Mouse (Mus musculus) kidney, embryonic 14.5 days (tissue): ENCODE measurements around the gene Skp2. TPM values are rescaled to one million over a fixed set of nuclear protein-coding genes. Genes with fewer than 3 reads are reported as not detected.

Experiments
- ATAC-seq: fragments of 200-750 bp; cut with Nextera tagmentation; 2 replicates; pipeline ENCODE4 v1.8.0; 2017; ENCODE audit warnings: moderate number of reproducible peaks, mild to moderate bottlenecking, moderate TSS enrichment, moderate library complexity; ENCODE audit not compliant: low FRiP score, low TSS enrichment
- H3K27ac ChIP-seq: fragments of 300-500 bp; sonication (generic); 2 replicates; pipeline ENCODE4 v1.5.1; 2014; ENCODE audit warnings: low read depth, mild to moderate bottlenecking, low read length, moderate library complexity, mixed read lengths
- H3K27me3 ChIP-seq: fragments of 300-500 bp; sonication (generic); 2 replicates; pipeline ENCODE4 v1.6.1; 2014; ENCODE audit warnings: mild to moderate bottlenecking, low read length; ENCODE audit not compliant: control insufficient read depth, insufficient read depth
- H3K36me3 ChIP-seq: fragments of 300-500 bp; sonication (generic); 2 replicates; pipeline ENCODE4 v1.6.1; 2014; ENCODE audit warnings: low read length, mixed read lengths; ENCODE audit not compliant: control insufficient read depth, insufficient read depth
- H3K4me1 ChIP-seq: fragments of 300-500 bp; sonication (generic); 2 replicates; pipeline ENCODE4 v1.6.1; 2014; ENCODE audit warnings: low read length, mixed read lengths; ENCODE audit not compliant: control insufficient read depth, insufficient read depth
- H3K4me2 ChIP-seq: fragments of 300-500 bp; sonication (generic); replicated peaks from 2 replicates; pipeline ENCODE4 v1.6.1; 2014; ENCODE audit warnings: low read depth, mild to moderate bottlenecking, low read length
- H3K4me3 ChIP-seq: fragments of 300-500 bp; sonication (generic); 2 replicates; pipeline ENCODE4 v1.5.1; 2014; ENCODE audit warnings: mild to moderate bottlenecking, low read length
- H3K9ac ChIP-seq: fragments of 300-500 bp; sonication (generic); 2 replicates; pipeline ENCODE4 v1.6.1; 2014; ENCODE audit warnings: low read depth, mild to moderate bottlenecking, low read length, moderate library complexity
- H3K9me3 ChIP-seq: fragments of 300-500 bp; sonication (generic); 2 replicates; pipeline ENCODE4 v1.6.1; 2016; ENCODE audit warnings: low read length; ENCODE audit not compliant: control insufficient read depth
- WGBS: fragments of 180-500 bp; shearing (Covaris S2); extraction: QIAGEN DNeasy Blood & Tissue Kit; methylation state at CpG from one replicate; pipeline ENCODE4 v1.1.7; 2014; 5-methylcytosine and 5-hydroxymethylcytosine counted together
- polyA plus RNA-seq: library from polyadenylated mRNA; unstranded; fragments of >200 nt; fragmentation: Nextera tagmentation; extraction: Ambion mirVana; gene quantifications from 2 replicates; pipeline ENCODE4 v1.2.1, GENCODE M21; 2014

Gene Skp2
- polyA plus RNA-seq, 1 experiment from 2014 or later = 104 TPM

DNA sequence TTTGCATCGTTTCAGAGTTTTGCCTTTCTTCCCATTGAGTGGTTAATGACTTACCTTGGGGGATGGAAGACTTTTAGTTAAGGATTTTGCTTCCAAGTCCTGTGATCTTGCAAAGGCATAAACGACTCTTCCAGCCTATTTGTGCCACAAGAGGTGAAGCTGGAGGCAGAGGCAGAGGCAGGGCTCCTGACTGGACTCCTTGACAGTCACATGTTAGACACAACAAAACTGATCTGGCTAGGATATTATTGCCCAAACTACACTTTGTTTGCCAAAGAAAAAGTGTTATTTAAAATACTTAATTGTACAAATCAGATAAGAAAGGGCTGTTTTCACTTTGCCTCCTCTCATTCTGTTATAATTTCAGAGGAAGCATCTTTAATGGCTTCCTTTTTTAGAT lies 81.1 kb downstream of the Skp2 start:
- ATAC-seq = no peak
- Histone ChIP-seq H3K36me3 (no peaks in the 10 kb centered on the region), H3K4me3 (no peak overlapping the region), H3K9ac (no peak overlapping the region), H3K27me3 (no peaks in the 10 kb centered on the region), H3K4me2 (no peak overlapping the region), H3K27ac (no peak overlapping the region), H3K4me1 (peaks cover 35% of the 10 kb centered on the region; the same call in 1 of the 2 replicates), H3K9me3 (no peaks in the 10 kb centered on the region)
- WGBS = 26% methylated on average over 2 of the region's 2 CpGs

DNA sequence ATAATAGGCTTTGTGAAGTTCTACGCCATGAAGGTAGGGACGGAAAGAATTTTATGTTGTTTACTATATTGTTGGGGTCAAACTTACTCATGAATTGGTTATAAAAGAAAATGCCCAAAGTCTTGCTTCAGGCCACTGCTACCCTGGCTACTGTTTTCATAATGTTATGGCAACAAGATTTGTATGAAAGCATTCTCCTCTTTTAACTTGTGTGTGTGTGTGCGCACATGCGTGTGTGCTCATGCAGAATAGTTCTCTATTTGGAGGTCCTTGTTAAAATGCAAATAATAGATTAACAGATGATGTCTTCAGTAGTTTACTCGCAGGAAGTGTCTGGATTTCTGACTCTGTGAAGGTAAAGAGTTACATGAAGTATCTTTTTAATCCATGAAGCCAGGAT lies 81.5 kb downstream of the Skp2 start:
- no peak overlapping the region for H3K4me3 ChIP-seq
- whole genome bisulfite sequencing = 73% methylated on average over 5 of the region's 5 CpGs

DNA sequence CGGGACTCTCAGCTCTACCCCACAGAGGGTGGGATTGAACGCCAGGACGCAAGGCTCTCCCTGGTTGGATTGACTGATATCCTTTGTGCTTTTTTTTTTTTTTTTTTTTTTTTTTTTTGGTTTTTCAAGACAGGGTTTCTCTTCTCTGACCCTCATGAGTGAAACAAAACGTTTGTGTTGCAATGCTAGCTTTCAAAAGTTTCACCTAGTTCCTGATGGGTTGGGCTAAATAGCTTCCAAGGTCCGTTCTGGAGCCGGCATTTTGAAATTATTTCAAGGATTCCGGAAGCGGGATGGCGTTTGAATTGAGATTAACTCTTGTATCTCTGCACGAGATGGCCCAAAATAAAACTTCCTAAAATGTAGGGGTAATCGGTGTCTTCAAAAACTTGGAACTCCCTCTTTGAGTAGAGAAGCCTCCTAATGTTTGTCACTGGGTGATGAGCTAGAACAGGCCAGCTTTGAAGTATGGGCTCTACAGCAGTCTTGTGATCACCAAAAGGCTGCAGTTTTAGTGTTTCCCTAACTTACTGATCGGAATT lies 82.1 kb downstream of the Skp2 start:
- H3K4me1 ChIP-seq = peaks cover 30% of the 10 kb centered on the region; the same call in 1 of the 2 replicates
- H3K9ac ChIP-seq = no peak overlapping the region
- ATAC-seq = no peak
- H3K36me3 ChIP-seq = no peaks in the 10 kb centered on the region
- no peak overlapping the region for H3K27ac ChIP-seq
- peak overlapping the region; percentile 72 for H3K4me2 ChIP-seq
- WGBS = 52% methylated on average over 12 of the region's 12 CpGs
- peak overlapping the region; percentile 90; the same call in 1 of the 2 replicates for H3K4me3 ChIP-seq
- H3K27me3 ChIP-seq = no peaks in the 10 kb centered on the region
- no peaks in the 10 kb centered on the region for H3K9me3 ChIP-seq

More for the DNA sequence above, 81.5 kb downstream of the Skp2 start:
- Histone ChIP-seq H3K4me2 (no peak overlapping the region), H3K4me1 (peaks cover 31% of the 10 kb centered on the region; the same call in 1 of the 2 replicates), H3K9me3 (no peaks in the 10 kb centered on the region), H3K27me3 (no peaks in the 10 kb centered on the region), H3K27ac (no peak overlapping the region; the same call in 1 of the 2 replicates), H3K36me3 (no peaks in the 10 kb centered on the region), H3K9ac (no peak overlapping the region)
- ATAC-seq = no peak

DNA sequence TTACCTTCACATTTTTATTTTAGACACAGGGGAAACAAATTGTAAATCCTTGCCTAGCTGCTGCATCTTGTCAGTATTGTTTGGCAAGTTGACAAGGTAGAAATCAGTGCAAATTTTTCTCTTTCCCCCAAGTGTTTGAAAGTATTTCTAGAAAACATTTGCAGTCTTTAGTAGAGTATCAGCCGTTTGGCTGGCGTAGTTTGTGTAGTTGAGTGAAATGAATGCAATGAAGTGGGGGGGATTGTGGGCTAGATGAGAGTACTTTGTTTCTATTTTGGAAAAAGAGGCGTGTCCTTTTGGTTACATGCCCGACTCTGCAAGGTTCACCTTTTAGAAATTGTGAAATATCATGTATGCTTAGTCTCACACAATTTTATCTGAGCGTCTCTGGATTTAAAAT lies 82.6 kb downstream of the Skp2 start:
- peak overlapping the region; percentile 93; the same call in 1 of the 2 replicates for H3K9ac ChIP-seq
- H3K9me3 ChIP-seq = no peaks in the 10 kb centered on the region
- H3K4me1 ChIP-seq = peaks cover 30% of the 10 kb centered on the region; the same call in 1 of the 2 replicates
- H3K4me3 ChIP-seq = peak overlapping the region; percentile 90
- H3K27ac ChIP-seq = no peak overlapping the region
- H3K27me3 ChIP-seq = no peaks in the 10 kb centered on the region
- 45% methylated on average over 5 of the region's 5 CpGs for WGBS
- ATAC-seq = no peak
- peak overlapping the region; percentile 72 for H3K4me2 ChIP-seq
- no peaks in the 10 kb centered on the region for H3K36me3 ChIP-seq

DNA sequence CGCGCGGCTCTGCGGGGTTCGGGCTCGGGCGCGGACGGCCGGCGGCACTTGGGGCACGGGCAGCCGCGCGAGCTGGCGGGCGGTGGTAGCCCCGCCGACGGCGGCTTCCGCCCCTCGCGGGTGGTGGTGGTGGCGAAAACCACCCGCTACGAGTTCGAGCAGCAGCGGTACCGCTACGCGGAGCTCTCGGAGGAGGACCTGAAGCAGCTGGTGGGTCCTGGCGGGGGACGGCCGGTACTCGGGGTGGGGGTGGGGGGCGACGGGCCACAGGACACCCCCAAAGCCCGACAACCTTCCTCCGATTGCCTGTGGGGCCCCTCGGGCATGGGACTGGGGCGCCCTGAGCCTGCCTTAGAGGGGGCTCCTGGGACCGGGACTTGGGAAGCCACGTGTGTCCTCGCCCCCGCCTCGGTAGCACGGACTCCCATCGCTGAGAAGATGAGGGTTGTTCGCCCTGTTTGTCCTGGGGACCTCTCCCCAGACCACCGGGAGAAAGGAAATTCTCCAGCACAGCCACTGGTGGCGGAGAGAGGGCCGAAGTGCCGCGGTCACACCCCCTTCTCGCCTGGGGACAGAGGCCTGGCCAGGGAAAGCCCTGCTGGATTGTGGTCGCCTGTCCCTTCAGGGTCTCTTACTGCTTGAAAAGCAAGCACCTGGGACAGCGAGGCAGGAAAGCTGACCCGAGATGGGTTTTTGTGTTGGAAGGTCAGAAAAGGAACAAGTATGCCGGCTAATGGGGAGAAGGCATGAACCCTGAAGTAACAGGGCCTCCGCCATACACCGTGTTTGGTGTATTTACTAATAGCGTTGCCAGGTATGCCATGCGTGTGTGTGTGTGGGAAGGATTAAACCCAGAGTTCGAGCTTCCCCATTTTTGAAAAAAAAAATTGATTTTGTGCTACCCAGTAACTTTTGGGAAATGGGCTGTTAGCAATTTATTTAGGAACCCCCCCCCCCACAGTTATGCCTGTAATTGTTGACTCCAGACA lies 83.4 kb downstream of the Skp2 start:
- no peaks in the 10 kb centered on the region for H3K9me3 ChIP-seq
- 0% methylated on average over 63 of the region's 66 CpGs for WGBS
- H3K9ac ChIP-seq = peak overlapping the region; percentile 93
- H3K4me3 ChIP-seq = peak overlapping the region; percentile 90
- peaks cover 30% of the 10 kb centered on the region; the same call in 1 of the 2 replicates for H3K4me1 ChIP-seq
- no peaks in the 10 kb centered on the region for H3K27me3 ChIP-seq
- ATAC-seq = peak; percentile 40
- no peaks in the 10 kb centered on the region for H3K36me3 ChIP-seq
- H3K27ac ChIP-seq = peak overlapping the region; percentile 90
- peak overlapping the region; percentile 72 for H3K4me2 ChIP-seq

DNA sequence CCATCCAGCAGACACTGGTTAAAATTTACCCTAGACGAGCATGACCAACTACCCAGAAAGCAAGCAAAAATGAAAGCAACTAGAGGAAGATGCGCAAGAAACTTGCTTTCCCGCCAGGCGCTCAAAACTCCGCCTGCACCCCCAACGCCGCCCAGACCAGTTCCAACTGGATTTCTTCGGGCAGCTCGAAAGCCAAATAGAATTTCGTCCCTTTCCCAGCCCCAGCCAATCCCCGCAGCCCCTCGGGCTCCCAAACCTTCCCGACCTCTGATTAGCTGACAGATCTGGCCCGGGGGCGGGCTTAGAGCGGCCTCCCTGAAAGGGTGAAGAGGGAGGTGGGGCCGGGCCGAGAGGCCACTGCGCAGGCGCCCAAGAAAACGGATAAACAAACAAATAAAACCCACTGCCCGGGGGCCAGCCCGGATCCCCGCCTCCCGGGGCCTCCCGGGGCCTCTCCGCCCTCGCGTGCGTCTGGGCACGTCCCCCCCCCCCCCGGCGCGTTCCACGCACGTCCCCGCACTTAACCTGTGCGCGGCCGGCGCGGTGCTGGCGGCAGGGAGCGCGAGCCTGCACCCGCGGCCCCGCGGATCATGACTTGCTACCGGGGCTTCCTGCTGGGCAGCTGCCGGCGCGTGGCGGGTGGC lies 84.2 kb downstream of the Skp2 start, which contains the start of gene Nadk2:
TSS of gene Nadk2 (plus strand) at position 349 of the 644 bp plus-strand sequence.
- H3K9ac ChIP-seq = peak within 1 kb of the TSS; percentile 93
- peak; percentile 99 for ATAC-seq
- peaks cover 30% of the 10 kb centered on the region; the same call in 1 of the 2 replicates for H3K4me1 ChIP-seq
- no peaks in the 10 kb centered on the region for H3K9me3 ChIP-seq
- no peaks in the 10 kb centered on the region for H3K36me3 ChIP-seq
- no peaks in the 10 kb centered on the region for H3K27me3 ChIP-seq
- peak within 1 kb of the TSS; percentile 79 for H3K4me2 ChIP-seq
- 1% methylated on average over 29 of the region's 54 CpGs for WGBS
- peak within 1 kb of the TSS; percentile 90 for H3K4me3 ChIP-seq
- peak within 1 kb of the TSS; percentile 90 for H3K27ac ChIP-seq

DNA sequence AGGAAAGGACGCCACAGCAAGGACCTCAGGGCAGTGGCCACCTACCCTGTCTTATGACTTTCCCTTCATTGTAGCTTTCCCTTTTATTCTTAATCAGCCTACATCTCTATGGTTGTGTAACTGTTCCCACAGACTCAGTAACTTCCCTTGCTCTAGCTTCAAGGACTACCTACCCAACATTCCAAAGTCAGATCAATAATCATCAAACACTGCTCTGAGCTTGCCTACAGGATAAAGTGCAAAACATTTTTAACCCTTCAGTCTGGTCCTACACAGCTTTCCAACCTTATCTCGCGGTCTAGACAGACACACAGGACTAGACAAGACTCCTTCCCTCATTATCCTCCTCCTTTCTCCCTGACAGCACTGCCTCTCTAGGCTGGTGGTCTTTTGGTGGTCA lies 84.9 kb downstream of the Skp2 start:
- peak overlapping the region; percentile 79 for H3K4me2 ChIP-seq
- peak overlapping the region; percentile 56 for H3K9ac ChIP-seq
- 2% methylated on average over 3 of the region's 3 CpGs for WGBS
- H3K4me3 ChIP-seq = peak overlapping the region; percentile 90
- no peaks in the 10 kb centered on the region for H3K9me3 ChIP-seq
- no peaks in the 10 kb centered on the region for H3K36me3 ChIP-seq
- no peaks in the 10 kb centered on the region for H3K27me3 ChIP-seq
- peaks cover 26% of the 10 kb centered on the region; the same call in 1 of the 2 replicates for H3K4me1 ChIP-seq
- H3K27ac ChIP-seq = peak overlapping the region; percentile 72
- ATAC-seq = peak; percentile 9; the same call in 1 of the 2 replicates

DNA sequence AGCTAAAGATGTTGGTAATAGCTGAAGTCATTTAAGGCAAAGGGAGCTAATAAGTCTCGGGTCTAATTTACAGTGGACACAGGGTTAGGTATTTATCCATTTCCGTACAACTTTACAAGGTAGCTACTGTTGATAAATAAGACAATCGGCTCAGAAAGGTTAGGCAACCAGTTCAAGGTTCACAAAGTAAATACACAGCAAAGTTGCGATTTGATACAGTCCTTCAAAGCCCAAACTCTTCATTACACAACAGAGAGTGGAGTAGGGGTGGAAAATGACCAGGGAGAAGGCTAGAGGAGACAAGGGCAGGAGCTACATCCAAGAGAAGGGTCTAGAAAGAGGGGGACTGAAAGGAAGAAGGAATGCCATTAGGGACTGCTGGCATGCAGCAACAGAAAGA lies 86.3 kb downstream of the Skp2 start:
- Histone ChIP-seq H3K4me1 (peaks cover 16% of the 10 kb centered on the region; the same call in 1 of the 2 replicates), H3K4me3 (no peak overlapping the region), H3K27ac (no peak overlapping the region), H3K36me3 (no peaks in the 10 kb centered on the region), H3K4me2 (no peak overlapping the region), H3K27me3 (no peaks in the 10 kb centered on the region), H3K9ac (no peak overlapping the region), H3K9me3 (no peaks in the 10 kb centered on the region)
- no peak for ATAC-seq
- WGBS = 86% methylated on average over 4 of the region's 4 CpGs
